Mouse (Mus musculus): Measurements from ENCODE around the gene Nat9. TPM values are rescaled to one million over a fixed set of nuclear protein-coding genes. Genes with fewer than 3 reads are reported as not detected.

Nat9 gene
- polyA plus RNA-seq, 1 experiment = 35.3 TPM

DNA sequence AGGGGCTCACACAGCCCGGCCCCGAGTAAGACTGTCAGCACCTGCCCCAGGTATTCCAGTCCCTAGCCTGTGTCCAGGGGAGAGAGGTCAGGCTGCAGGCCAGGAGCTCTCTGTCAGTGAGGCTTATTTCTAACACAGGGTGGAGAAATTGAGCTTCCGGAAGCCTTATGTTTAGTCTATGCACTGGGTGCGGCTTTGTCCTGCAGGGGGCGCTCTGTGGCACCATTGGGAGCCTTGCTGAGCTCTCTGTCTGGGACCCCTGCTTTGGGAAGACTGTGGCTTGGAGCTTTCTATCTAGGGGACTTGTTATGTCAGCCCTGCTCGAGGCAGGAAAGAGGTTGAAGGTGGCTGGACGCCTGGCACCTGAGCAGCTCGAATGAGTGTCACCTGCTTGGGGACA, 37.2 kb upstream of the Nat9 start:
- 52% methylated on average over 8 of the region's 8 CpGs for WGBS
- Histone ChIP-seq H3K4me3 (ENCODE audit: insufficient read depth, low read depth, low read length) (no peak overlapping the region), H3K4me1 (ENCODE audit: control insufficient read depth, insufficient read depth, low read length) (no peaks in the 10 kb centered on the region), H3K27ac (ENCODE audit: insufficient read depth, low read depth, low read length) (no peak overlapping the region), H3K27me3 (replicated peaks; ENCODE audit: control insufficient read depth, insufficient read depth, low read length) (no peaks in the 10 kb centered on the region), H3K36me3 (ENCODE audit: control insufficient read depth, insufficient read depth, low read length) (no peaks in the 10 kb centered on the region)
- TF ChIP-seq CTCF (conservative IDR thresholded peaks at IDR 0.05; ENCODE audit: insufficient read depth, insufficient read length, low read depth, low read length) (peak; percentile 49), POLR2A (IDR thresholded peaks at IDR 0.05; ENCODE audit: low read depth, low read length) (no peak)
- DNase-seq = peak; percentile 24

DNA sequence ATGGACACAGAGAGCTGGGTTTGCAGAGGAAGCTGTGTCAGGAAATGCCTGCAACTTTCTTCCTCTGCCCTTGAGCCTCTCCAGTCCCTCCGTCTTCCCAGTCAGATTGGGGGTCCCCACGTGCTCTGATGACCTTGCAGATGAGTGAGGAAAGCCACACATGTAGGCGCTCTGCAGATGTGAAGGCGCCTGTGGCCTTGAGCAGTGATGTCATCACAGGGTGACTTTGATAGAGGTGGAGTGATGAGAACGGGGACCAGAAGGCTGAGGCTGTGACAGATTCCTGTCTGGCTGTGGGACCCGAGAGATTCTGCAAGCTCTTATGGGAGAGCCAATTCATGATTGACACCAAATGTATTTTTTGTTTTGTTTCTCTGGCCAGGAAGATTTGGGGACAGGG, 36.2 kb upstream of the Nat9 start:
- TF ChIP-seq POLR2A (IDR thresholded peaks at IDR 0.05; ENCODE audit: low read depth, low read length) = no peak
- TF ChIP-seq CTCF (conservative IDR thresholded peaks at IDR 0.05; ENCODE audit: insufficient read depth, insufficient read length, low read depth, low read length) = no peak
- Histone ChIP-seq H3K27me3 (replicated peaks; ENCODE audit: control insufficient read depth, insufficient read depth, low read length) (no peaks in the 10 kb centered on the region), H3K4me3 (ENCODE audit: insufficient read depth, low read depth, low read length) (no peak overlapping the region), H3K4me1 (ENCODE audit: control insufficient read depth, insufficient read depth, low read length) (peaks cover 4% of the 10 kb centered on the region; the same call in 1 of the 2 replicates), H3K36me3 (ENCODE audit: control insufficient read depth, insufficient read depth, low read length) (no peaks in the 10 kb centered on the region), H3K27ac (ENCODE audit: insufficient read depth, low read depth, low read length) (no peak overlapping the region)
- 77% methylated on average over 6 of the region's 6 CpGs for WGBS
- DNase-seq = no peak

- H3K27me3 ChIP-seq (replicated peaks; ENCODE audit: control insufficient read depth, insufficient read depth, low read length) = no peaks in the 10 kb centered on the region
- H3K36me3 ChIP-seq (ENCODE audit: control insufficient read depth, insufficient read depth, low read length) = no peaks in the 10 kb centered on the region
- WGBS = 82% methylated on average over 11 of the region's 11 CpGs
- no peak for DNase-seq
- TF ChIP-seq POLR2A (IDR thresholded peaks at IDR 0.05; ENCODE audit: low read depth, low read length) = no peak
- no peak for TF ChIP-seq CTCF (conservative IDR thresholded peaks at IDR 0.05; ENCODE audit: insufficient read depth, insufficient read length, low read depth, low read length)
- no peak overlapping the region for H3K4me3 ChIP-seq (ENCODE audit: insufficient read depth, low read depth, low read length)
- peaks cover 4% of the 10 kb centered on the region; the same call in 1 of the 2 replicates for H3K4me1 ChIP-seq (ENCODE audit: control insufficient read depth, insufficient read depth, low read length)
- no peak overlapping the region for H3K27ac ChIP-seq (ENCODE audit: insufficient read depth, low read depth, low read length)
Measured at GRCm38 (mm10) chr11:115223451-115223850, 35.8 kb upstream of the Nat9 start.

DNA sequence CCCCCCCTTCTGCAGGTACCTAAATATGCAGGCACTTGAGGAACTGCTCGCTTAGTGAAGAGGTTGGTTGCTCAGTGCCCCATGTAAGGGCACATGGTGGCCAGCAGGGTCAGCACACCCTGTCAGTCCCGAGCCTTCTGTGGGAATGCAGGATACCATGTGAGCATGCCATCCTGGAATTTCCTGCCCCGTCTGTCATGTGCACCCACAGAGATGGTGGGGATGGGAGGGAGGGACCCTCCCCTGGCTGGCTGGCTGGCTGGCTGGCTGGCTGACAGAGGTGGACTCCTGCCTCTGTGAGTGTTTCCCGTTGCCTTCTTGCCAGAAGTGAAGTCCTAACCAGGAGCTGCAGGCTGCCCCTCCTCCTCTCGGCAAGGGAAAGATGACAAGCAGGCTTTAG, 34.9 kb upstream of the Nat9 start:
- Histone ChIP-seq H3K4me1 (ENCODE audit: control insufficient read depth, insufficient read depth, low read length) (peaks cover 4% of the 10 kb centered on the region; the same call in 1 of the 2 replicates), H3K36me3 (ENCODE audit: control insufficient read depth, insufficient read depth, low read length) (no peaks in the 10 kb centered on the region), H3K27ac (ENCODE audit: insufficient read depth, low read depth, low read length) (no peak overlapping the region), H3K27me3 (replicated peaks; ENCODE audit: control insufficient read depth, insufficient read depth, low read length) (no peaks in the 10 kb centered on the region), H3K4me3 (ENCODE audit: insufficient read depth, low read depth, low read length) (no peak overlapping the region)
- 38% methylated on average over 5 of the region's 5 CpGs for WGBS
- peak; percentile 17 for DNase-seq
- TF ChIP-seq CTCF (conservative IDR thresholded peaks at IDR 0.05; ENCODE audit: insufficient read depth, insufficient read length, low read depth, low read length) (no peak), POLR2A (IDR thresholded peaks at IDR 0.05; ENCODE audit: low read depth, low read length) (no peak)

- WGBS = 63% methylated on average over 12 of the region's 12 CpGs
- Histone ChIP-seq H3K4me1 (ENCODE audit: control insufficient read depth, insufficient read depth, low read length) (peaks cover 4% of the 10 kb centered on the region; the same call in 1 of the 2 replicates), H3K36me3 (ENCODE audit: control insufficient read depth, insufficient read depth, low read length) (no peaks in the 10 kb centered on the region), H3K4me3 (ENCODE audit: insufficient read depth, low read depth, low read length) (no peak overlapping the region), H3K27ac (ENCODE audit: insufficient read depth, low read depth, low read length) (no peak overlapping the region), H3K27me3 (replicated peaks; ENCODE audit: control insufficient read depth, insufficient read depth, low read length) (no peaks in the 10 kb centered on the region)
- TF ChIP-seq CTCF (conservative IDR thresholded peaks at IDR 0.05; ENCODE audit: insufficient read depth, insufficient read length, low read depth, low read length) = no peak
- TF ChIP-seq POLR2A (IDR thresholded peaks at IDR 0.05; ENCODE audit: low read depth, low read length) = no peak
- DNase-seq = peak; percentile 23
Measured at GRCm38 (mm10) chr11:115222077-115222476, 34.4 kb upstream of the Nat9 start.

DNA sequence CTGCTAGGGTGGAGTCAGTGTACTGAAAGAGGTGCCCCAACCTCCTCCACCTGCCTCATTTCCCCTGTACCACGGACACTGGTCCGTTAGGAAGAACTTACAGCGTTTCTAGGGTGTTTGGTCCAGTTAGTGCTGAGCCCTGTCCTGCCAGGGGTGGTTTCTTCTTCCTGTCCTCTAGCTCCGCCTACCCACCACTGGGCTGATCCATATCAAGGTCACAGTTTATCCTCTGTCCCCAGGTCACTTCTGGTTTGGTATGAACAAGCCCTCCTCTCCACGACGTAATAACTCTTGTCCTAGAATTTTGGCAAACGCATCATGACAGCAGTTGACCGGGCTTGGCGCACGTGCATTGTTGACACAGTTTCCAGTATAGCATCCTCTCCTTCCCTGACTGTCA, 32.0 kb upstream of the Nat9 start:
- H3K36me3 ChIP-seq (ENCODE audit: control insufficient read depth, insufficient read depth, low read length) = no peaks in the 10 kb centered on the region
- WGBS = 84% methylated on average over 10 of the region's 10 CpGs
- H3K4me1 ChIP-seq (ENCODE audit: control insufficient read depth, insufficient read depth, low read length) = peaks cover 4% of the 10 kb centered on the region; the same call in 1 of the 2 replicates
- no peaks in the 10 kb centered on the region for H3K27me3 ChIP-seq (replicated peaks; ENCODE audit: control insufficient read depth, insufficient read depth, low read length)
- no peak overlapping the region; the same call in 1 of the 2 replicates for H3K27ac ChIP-seq (ENCODE audit: insufficient read depth, low read depth, low read length)
- peak; percentile 6 for DNase-seq
- TF ChIP-seq POLR2A (IDR thresholded peaks at IDR 0.05; ENCODE audit: low read depth, low read length) (no peak), CTCF (conservative IDR thresholded peaks at IDR 0.05; ENCODE audit: insufficient read depth, insufficient read length, low read depth, low read length) (no peak)
- H3K4me3 ChIP-seq (ENCODE audit: insufficient read depth, low read depth, low read length) = no peak overlapping the region

DNA sequence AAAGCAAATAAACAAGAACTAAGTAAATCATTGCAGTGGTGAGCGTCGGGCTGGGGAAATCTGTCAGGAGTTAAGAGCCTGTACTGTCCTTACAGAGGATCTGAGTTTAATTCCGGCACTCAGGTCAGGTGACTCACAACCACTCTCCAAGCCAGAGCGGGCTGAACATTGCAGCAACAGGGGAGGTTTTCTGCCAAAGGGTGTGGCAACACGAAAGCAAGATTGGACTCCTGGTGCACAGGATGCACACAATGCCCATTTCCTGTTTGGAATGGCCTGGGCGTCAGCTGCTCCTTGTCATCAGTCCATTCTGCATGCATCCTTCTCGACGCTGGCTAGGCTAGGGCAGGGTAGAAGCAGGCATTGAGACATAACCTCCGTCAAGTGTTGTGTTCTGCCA, 31.6 kb upstream of the Nat9 start:
- peaks cover 4% of the 10 kb centered on the region; the same call in 1 of the 2 replicates for H3K4me1 ChIP-seq (ENCODE audit: control insufficient read depth, insufficient read depth, low read length)
- peak; percentile 54 for DNase-seq
- no peak overlapping the region for H3K4me3 ChIP-seq (ENCODE audit: insufficient read depth, low read depth, low read length)
- H3K27ac ChIP-seq (ENCODE audit: insufficient read depth, low read depth, low read length) = no peak overlapping the region; the same call in 1 of the 2 replicates
- 34% methylated on average over 9 of the region's 9 CpGs for WGBS
- TF ChIP-seq POLR2A (IDR thresholded peaks at IDR 0.05; ENCODE audit: low read depth, low read length) (no peak), CTCF (conservative IDR thresholded peaks at IDR 0.05; ENCODE audit: insufficient read depth, insufficient read length, low read depth, low read length) (no peak)
- H3K27me3 ChIP-seq (replicated peaks; ENCODE audit: control insufficient read depth, insufficient read depth, low read length) = no peaks in the 10 kb centered on the region
- no peaks in the 10 kb centered on the region for H3K36me3 ChIP-seq (ENCODE audit: control insufficient read depth, insufficient read depth, low read length)

Measured in kidney, adult 2 months (tissue).